Mouse (Mus musculus) kidney, embryonic 15.5 days (tissue): ENCODE results near the gene A830031A19Rik. TPM values are rescaled to one million over a fixed set of nuclear protein-coding genes. Genes with fewer than 3 reads are reported as not detected.
A peak's percentile ranks its signal among the peaks of the same experiment; 100 is the strongest.

Experiments used
- ATAC-seq: fragments of 200-750 bp; cut with Nextera tagmentation; replicated peaks from 2 replicates; pipeline ENCODE4 v1.8.0; 2017; ENCODE audit warnings: moderate TSS enrichment; ENCODE audit not compliant: low FRiP score
- H3K27ac ChIP-seq: fragments of 300-500 bp; sonication (generic); 2 replicates; pipeline ENCODE4 v1.5.1; 2015; ENCODE audit warnings: mild to moderate bottlenecking, inconsistent platforms
- H3K27me3 ChIP-seq: fragments of 300-500 bp; sonication (generic); 2 replicates; pipeline ENCODE4 v1.6.1; 2015; ENCODE audit warnings: inconsistent platforms
- H3K36me3 ChIP-seq: fragments of 300-500 bp; sonication (generic); 2 replicates; pipeline ENCODE4 v1.6.1; 2015; ENCODE audit warnings: inconsistent platforms
- H3K4me1 ChIP-seq: fragments of 300-500 bp; sonication (generic); 2 replicates; pipeline ENCODE4 v1.6.1; 2015; ENCODE audit warnings: inconsistent platforms
- H3K4me2 ChIP-seq: fragments of 300-500 bp; sonication (generic); 2 replicates; pipeline ENCODE4 v1.6.1; 2015; ENCODE audit warnings: moderate library complexity, mild to moderate bottlenecking, inconsistent platforms
- H3K4me3 ChIP-seq: fragments of 300-500 bp; sonication (generic); replicated peaks from 2 replicates; pipeline ENCODE4 v1.5.1; 2015; ENCODE audit warnings: mild to moderate bottlenecking, inconsistent platforms
- H3K9ac ChIP-seq: fragments of 300-500 bp; sonication (generic); 2 replicates; pipeline ENCODE4 v1.6.1; 2015; ENCODE audit warnings: mild to moderate bottlenecking, inconsistent platforms
- H3K9me3 ChIP-seq: fragments of 300-500 bp; sonication (generic); replicated peaks from 2 replicates; pipeline ENCODE4 v1.6.1; 2016; ENCODE audit warnings: inconsistent platforms
- WGBS: fragments of 180-500 bp; shearing (Covaris S2); methylation state at CpG from one replicate; pipeline ENCODE4 v1.1.7; 2015; ENCODE audit warnings: mixed read lengths; 5-methylcytosine and 5-hydroxymethylcytosine counted together
- polyA plus RNA-seq: library from polyadenylated mRNA; unstranded; fragments of >200 nt; fragmentation: Nextera tagmentation; extraction: Ambion mirVana; gene quantifications from 2 replicates; pipeline ENCODE4 v1.2.1, GENCODE M21; 2015

Gene A830031A19Rik
- polyA plus RNA-seq = not detected in 2 replicates

DNA sequence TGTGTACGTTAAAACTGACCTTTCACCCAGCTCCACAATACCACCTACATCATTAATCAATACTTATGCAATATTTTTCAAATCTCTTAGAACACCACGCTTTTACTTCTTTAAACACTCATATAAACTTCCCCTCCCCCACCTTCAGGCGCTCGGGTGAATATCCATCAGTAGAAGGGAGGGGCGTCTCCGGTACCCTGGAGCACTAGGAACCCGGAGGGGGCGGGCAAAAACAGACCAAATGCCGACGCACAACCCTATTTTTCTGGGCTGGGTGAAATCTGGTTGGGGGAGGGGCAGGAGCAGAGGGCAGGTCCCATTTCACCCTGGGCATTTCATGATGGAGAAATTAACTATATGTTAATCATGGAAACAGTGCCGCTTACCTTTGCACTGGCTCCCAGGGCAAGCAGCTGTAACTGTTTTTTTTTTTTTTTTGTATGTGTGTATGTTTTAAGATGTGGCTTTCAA, at the start of gene A830031A19Rik:
A830031A19Rik (minus strand) TSS at position 421 of the 471 bp plus-strand sequence.
- Histone ChIP-seq H3K9me3 (no peaks in the 10 kb centered on the region), H3K9ac (peak within 1 kb of the TSS; percentile 32; the same call in 1 of the 2 replicates), H3K4me2 (peak within 1 kb of the TSS; percentile 89), H3K4me1 (peaks cover 48% of the 10 kb centered on the region), H3K4me3 (peak within 1 kb of the TSS; percentile 52), H3K27ac (no peak within 1 kb of the TSS), H3K27me3 (peaks cover 92% of the 10 kb centered on the region), H3K36me3 (no peaks in the 10 kb centered on the region)
- ATAC-seq = no peak
- under 1% methylated on average over 11 of the region's 11 CpGs for WGBS

DNA sequence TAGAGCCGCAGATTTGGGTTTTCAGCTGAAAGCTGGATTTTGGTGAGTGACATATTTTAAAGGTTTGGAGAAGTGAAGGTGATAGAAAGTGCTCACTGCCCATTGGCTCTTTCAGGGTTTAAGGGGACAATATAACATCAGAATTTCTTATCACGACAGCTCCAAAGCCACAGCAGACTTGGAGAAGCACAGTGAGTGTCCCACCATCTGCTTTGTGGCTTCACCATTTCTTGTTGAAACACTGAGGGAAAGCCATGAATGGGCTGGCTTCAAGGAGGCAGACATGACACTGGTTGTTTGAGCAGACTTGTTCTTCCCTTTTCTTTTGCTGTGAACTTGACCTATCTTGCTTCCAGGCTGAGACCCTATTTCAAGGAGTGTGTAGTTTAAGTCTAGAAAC, 49.1 kb upstream of the A830031A19Rik start:
- Histone ChIP-seq H3K9me3 (no peaks in the 10 kb centered on the region), H3K4me3 (no peak overlapping the region), H3K36me3 (no peaks in the 10 kb centered on the region), H3K27ac (no peak overlapping the region), H3K9ac (no peak overlapping the region), H3K27me3 (no peaks in the 10 kb centered on the region), H3K4me2 (no peak overlapping the region), H3K4me1 (0 out of 2 replicates have a peak, but pooled peaks cover 5% of the 10 kb centered on the region)
- WGBS = 80% methylated on average over 2 of the region's 2 CpGs
- ATAC-seq = no peak

DNA sequence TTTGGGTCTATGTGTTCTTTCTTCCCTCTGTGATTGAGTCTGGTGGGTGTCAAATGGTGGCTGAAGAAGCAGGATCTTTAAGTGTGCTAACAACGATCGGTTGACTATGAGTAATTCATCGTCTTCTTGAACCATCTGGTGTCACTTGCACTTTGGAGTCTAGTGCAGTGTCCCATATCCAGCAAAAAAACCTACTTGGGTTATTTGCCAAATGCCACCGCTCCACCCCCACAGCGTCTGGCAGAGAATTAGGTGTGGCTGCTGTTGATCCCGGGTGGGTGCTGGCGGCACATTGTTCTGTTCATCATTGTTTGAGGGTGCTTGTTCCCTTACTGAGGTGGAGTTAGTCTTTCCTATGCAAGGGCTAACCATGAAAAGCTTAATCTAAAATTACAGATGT, 48.0 kb upstream of the A830031A19Rik start:
- 84% methylated on average over 7 of the region's 7 CpGs for WGBS
- Histone ChIP-seq H3K4me1 (0 out of 2 replicates have a peak, but pooled peaks cover 3% of the 10 kb centered on the region), H3K9me3 (no peaks in the 10 kb centered on the region), H3K9ac (no peak overlapping the region), H3K4me3 (no peak overlapping the region), H3K27ac (no peak overlapping the region), H3K36me3 (no peaks in the 10 kb centered on the region), H3K27me3 (no peaks in the 10 kb centered on the region), H3K4me2 (no peak overlapping the region)
- ATAC-seq = no peak

DNA sequence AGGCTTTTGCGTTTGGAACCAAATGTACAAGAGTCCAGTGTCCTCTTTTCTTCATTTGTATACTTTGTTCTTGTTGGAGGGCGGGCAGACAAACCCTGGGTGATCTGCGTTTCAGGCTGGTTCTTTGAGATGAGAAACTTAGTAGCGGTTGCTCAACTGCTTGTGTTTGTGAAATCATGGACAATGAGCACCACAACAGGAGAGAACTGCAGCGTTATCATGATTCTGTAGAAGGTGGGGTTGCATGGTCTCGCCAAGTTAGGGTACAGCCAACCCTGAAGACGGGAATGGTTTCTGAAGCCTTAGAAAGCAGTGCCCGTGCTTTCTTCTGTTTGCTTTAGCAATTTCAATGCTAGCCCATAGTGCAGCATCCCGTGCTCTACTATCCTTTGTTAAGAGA, 46.3 kb upstream of the A830031A19Rik start:
- no peaks in the 10 kb centered on the region for H3K27me3 ChIP-seq
- ATAC-seq = no peak
- WGBS = 92% methylated on average over 9 of the region's 9 CpGs

DNA sequence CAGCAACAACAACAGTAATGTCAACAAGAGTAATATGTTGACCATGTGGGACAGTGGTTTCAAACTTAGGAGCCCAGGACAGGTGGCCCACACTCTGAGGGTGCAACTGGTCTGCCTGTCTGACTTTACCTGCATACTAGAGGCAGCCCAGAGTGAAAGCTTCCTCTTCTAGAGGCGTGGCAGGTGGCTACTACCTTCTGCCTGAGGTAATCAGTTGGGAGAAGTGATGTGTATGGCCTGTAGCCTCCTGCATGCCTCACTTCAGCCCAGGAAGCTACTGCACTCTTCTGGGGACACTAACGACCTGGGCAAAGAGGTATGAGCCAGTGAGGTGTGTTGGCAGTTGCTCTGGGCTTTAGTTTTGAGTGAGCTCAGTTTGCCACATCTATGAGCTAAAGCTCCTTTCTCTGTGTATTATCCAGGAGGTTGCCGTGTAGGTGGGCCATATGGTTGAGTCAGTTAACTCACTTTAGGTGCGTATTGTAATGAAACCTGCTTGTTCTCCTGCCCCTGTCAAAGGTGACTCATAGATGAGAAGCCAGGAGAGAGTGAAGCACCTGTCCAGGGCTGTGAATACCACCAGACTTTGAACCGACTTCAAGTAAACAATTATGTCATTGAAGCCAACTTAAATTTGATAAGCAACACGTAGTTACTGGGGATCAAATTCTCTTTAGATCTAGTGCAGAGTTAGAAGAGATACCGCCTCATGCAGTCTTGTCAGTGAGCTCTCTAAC, 41.9 kb upstream of the A830031A19Rik start:
- Histone ChIP-seq H3K4me3 (no peak overlapping the region), H3K4me1 (peaks cover 2% of the 10 kb centered on the region; the same call in 1 of the 2 replicates), H3K9me3 (no peaks in the 10 kb centered on the region), H3K9ac (no peak overlapping the region), H3K27me3 (no peaks in the 10 kb centered on the region), H3K36me3 (no peaks in the 10 kb centered on the region), H3K4me2 (no peak overlapping the region), H3K27ac (no peak overlapping the region)
- ATAC-seq = no peak
- WGBS = 78% methylated on average over 7 of the region's 7 CpGs

More for the DNA sequence above, 46.3 kb upstream of the A830031A19Rik start:
- no peak overlapping the region for H3K4me2 ChIP-seq
- no peaks in the 10 kb centered on the region for H3K36me3 ChIP-seq
- no peak overlapping the region for H3K9ac ChIP-seq
- no peaks in the 10 kb centered on the region for H3K4me1 ChIP-seq
- no peak overlapping the region for H3K4me3 ChIP-seq
- H3K27ac ChIP-seq = no peak overlapping the region
- H3K9me3 ChIP-seq = no peaks in the 10 kb centered on the region

DNA sequence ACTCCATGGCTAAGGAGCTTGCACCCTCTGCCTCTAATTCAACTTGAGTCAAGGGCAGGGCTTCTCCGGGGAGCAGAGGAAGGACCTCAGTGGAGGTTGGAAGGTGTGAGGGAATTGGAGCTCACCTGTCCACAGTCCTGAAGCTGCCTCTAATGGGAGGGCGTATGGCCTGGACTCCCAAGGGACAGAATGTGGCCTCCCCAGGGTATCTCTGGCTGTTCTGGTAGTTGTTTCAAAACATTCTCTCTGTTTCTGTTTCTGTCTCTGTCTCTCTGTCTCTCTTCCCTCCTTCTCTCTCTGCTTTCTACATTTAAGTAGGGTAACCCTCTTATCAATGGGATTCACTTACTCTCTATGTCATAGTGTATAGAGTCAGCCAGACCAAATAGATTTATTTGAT, 41.2 kb upstream of the A830031A19Rik start:
- Histone ChIP-seq H3K27ac (no peak overlapping the region), H3K9me3 (no peaks in the 10 kb centered on the region), H3K4me2 (no peak overlapping the region), H3K4me1 (peaks cover 2% of the 10 kb centered on the region; the same call in 1 of the 2 replicates), H3K27me3 (no peaks in the 10 kb centered on the region), H3K9ac (no peak overlapping the region), H3K36me3 (no peaks in the 10 kb centered on the region), H3K4me3 (no peak overlapping the region)
- ATAC-seq = no peak
- WGBS = 86% methylated on average over 2 of the region's 2 CpGs

DNA sequence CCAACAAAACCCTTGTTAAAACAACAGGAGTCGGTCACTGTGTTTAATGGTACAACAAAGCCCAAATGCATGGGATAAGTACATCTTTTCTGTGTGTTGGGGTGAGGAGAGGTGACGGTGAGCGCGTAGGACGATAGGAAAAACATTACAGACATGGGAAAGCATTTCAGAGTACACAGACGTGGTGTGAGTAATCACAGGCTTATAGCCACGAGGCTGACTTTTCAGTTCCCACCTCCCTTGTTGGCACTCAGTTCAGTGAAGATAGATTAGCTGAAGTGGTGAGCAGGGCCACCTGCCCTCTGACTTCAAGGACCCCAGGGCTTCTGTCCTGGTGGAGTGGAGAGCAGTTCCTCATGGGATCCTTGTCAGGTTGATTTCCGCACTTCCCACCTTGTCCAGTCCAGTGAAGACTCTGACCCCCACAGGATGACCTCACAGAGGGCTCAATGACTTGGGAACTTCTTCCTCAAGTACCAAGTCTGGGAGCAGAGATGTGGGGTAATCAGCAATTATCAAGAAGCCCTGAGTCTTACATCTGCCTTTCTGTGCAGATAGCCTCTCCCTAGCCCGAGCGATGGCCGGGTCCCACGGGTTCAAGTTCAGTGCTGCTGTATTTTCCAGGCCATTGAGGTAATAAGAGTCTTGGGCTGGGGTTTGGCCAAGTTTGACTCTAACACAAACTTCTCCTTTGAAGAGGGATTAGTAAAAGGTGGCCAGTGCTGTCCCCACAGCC, 40.3 kb upstream of the A830031A19Rik start:
- 74% methylated on average over 12 of the region's 12 CpGs for WGBS
- H3K9me3 ChIP-seq = no peaks in the 10 kb centered on the region

DNA sequence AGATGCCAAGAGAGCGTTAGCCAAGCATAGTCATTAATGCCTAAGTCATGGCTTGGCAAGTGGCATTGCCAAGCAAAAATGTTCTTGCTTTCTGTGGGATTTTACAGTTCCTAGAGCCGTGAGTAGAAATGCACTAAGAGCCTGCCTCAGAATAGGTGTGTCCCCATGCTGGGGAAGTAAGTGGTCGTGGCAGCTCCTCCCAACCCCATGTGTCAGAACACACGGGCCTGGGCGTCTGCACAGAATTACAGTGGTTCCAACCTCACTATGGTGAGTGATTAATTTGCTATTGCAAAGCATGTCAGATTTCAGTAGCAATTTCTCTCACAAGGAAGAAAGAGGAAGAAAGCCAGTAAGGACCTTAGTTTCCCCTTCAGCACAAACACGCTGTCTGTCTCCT, 36.9 kb upstream of the A830031A19Rik start:
- 60% methylated on average over 6 of the region's 6 CpGs for WGBS
- Histone ChIP-seq H3K9ac (no peak overlapping the region), H3K27ac (no peak overlapping the region), H3K9me3 (no peaks in the 10 kb centered on the region), H3K36me3 (no peaks in the 10 kb centered on the region), H3K4me1 (peaks cover 2% of the 10 kb centered on the region; the same call in 1 of the 2 replicates), H3K4me3 (no peak overlapping the region), H3K4me2 (no peak overlapping the region), H3K27me3 (no peaks in the 10 kb centered on the region)
- no peak for ATAC-seq

More for the DNA sequence above, 40.3 kb upstream of the A830031A19Rik start:
- H3K36me3 ChIP-seq = no peaks in the 10 kb centered on the region
- no peak overlapping the region for H3K4me2 ChIP-seq
- no peaks in the 10 kb centered on the region for H3K27me3 ChIP-seq
- 0 out of 2 replicates have a peak overlapping the region, but pooled peaks have one; percentile 13 for H3K27ac ChIP-seq
- no peak overlapping the region for H3K4me3 ChIP-seq
- H3K9ac ChIP-seq = no peak overlapping the region
- peaks cover 2% of the 10 kb centered on the region; the same call in 1 of the 2 replicates for H3K4me1 ChIP-seq
- ATAC-seq = no peak

DNA sequence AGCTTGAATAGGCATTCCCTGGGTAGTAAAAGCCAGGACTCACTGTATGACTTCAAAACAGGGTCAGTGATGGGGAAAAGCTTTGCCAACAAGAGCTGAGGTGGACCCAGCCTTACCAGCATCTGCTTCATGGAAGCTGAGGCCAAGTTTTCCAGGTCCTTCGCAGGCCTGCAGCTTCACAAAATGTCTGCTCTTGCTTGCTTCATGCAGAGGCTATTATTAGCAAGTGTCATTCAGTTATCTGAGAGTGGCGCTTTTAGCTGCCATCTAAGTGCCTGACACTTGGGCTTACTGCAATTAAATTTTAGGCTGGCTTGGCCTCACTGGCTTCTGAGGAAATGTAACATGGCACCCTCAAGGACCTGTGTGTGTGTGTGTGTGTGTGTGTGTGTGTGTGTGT, 35.3 kb upstream of the A830031A19Rik start:
- no peak for ATAC-seq
- Histone ChIP-seq H3K4me3 (no peak overlapping the region), H3K9ac (no peak overlapping the region), H3K27ac (no peak overlapping the region), H3K27me3 (0 out of 2 replicates have a peak, but pooled peaks cover 4% of the 10 kb centered on the region), H3K4me2 (no peak overlapping the region), H3K4me1 (peaks cover 2% of the 10 kb centered on the region; the same call in 1 of the 2 replicates), H3K36me3 (no peaks in the 10 kb centered on the region), H3K9me3 (no peaks in the 10 kb centered on the region)
- 79% methylated on average over 2 of the region's 2 CpGs for WGBS

DNA sequence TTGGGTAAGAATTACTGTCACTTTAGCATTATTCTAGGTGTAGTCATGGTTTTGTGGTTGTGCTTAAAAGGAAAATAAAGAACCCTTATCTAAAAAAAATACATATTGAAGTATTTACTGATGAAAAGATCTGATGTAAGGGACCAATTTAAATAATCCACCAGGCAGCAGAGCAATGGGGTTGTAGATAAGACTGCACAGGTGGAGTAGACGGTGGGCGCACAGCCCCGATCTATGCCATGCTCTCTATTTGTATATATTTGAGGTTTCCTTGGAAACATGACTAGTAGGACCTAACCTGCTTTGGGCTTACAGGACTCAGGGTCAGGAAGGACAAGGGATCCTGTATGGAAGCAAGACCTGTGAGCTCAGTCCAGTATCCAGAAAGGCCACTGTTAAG, 34.5 kb upstream of the A830031A19Rik start:
- H3K9me3 ChIP-seq = no peaks in the 10 kb centered on the region
- no peak overlapping the region for H3K27ac ChIP-seq
- ATAC-seq = no peak
- no peaks in the 10 kb centered on the region for H3K36me3 ChIP-seq
- H3K4me2 ChIP-seq = no peak overlapping the region
- WGBS = 86% methylated on average over 3 of the region's 3 CpGs
- no peak overlapping the region for H3K4me3 ChIP-seq
- peaks cover 2% of the 10 kb centered on the region; the same call in 1 of the 2 replicates for H3K4me1 ChIP-seq
- H3K27me3 ChIP-seq = 0 out of 2 replicates have a peak, but pooled peaks cover 7% of the 10 kb centered on the region
- H3K9ac ChIP-seq = no peak overlapping the region

DNA sequence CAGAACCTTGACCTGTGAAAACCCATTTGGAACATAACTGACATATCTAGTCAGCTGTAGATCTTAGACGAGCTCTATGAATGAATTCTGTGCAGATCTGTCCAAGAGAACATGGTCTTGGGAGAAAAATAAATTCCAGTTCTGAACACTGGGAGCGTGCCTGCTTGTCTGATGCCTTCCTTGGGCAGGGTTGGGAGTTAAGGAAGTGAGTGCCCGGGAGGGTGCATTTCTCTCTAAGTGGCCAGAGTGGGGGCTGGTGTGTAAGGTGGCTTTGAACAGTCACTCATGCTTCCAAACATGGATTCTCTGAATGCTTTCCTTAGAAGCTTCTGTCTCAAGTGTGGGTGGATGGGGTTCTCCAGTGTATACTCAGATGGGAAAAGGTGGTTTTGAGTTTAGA, 34.1 kb upstream of the A830031A19Rik start:
- 0 out of 2 replicates have a peak, but pooled peaks cover 7% of the 10 kb centered on the region for H3K27me3 ChIP-seq
- no peak overlapping the region for H3K4me2 ChIP-seq
- H3K4me3 ChIP-seq = no peak overlapping the region
- H3K9ac ChIP-seq = no peak overlapping the region
- no peak for ATAC-seq
- no peaks in the 10 kb centered on the region for H3K9me3 ChIP-seq
- WGBS = 81% methylated on average over 3 of the region's 3 CpGs
- no peak overlapping the region for H3K27ac ChIP-seq
- H3K36me3 ChIP-seq = no peaks in the 10 kb centered on the region
- H3K4me1 ChIP-seq = peaks cover 4% of the 10 kb centered on the region; the same call in 1 of the 2 replicates

DNA sequence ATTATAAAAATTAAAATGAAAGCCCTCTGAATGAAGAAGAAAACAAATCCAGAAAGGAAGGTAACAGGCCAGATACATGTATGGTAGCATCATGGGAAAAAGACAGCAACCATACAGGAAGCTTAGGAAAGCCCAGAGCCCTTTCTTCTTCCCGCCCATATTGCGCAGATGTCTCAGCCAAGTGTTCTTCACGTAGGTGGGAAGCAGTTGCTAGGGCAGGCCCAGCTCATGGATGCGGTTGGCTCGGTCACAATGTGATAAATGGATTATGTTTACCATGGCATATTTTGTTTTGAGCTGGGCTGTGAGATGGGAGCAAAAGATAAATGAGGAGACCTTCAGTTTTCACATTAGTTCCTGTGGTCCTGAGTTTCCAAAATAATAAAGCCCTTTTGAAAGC, 32.6 kb upstream of the A830031A19Rik start:
- ATAC-seq = no peak
- 89% methylated on average over 5 of the region's 5 CpGs for WGBS
- no peaks in the 10 kb centered on the region for H3K36me3 ChIP-seq
- H3K4me3 ChIP-seq = no peak overlapping the region
- H3K4me1 ChIP-seq = 0 out of 2 replicates have a peak, but pooled peaks cover 4% of the 10 kb centered on the region
- no peaks in the 10 kb centered on the region for H3K9me3 ChIP-seq
- H3K27ac ChIP-seq = no peak overlapping the region
- H3K9ac ChIP-seq = no peak overlapping the region
- peaks cover 17% of the 10 kb centered on the region; the same call in 1 of the 2 replicates for H3K27me3 ChIP-seq
- H3K4me2 ChIP-seq = no peak overlapping the region
